Mouse (Mus musculus): ENCODE results near the gene Snd1.

GRCm38 (mm10) chr6:28974498-28974897 is 499.6 kb downstream of the Snd1 start:
- no peak for TF ChIP-seq USF1 (IDR thresholded peaks at IDR 0.05; ENCODE audit: low read depth)
- TF ChIP-seq CTCF (IDR thresholded peaks at IDR 0.05; ENCODE audit: control insufficient read depth, insufficient read depth, insufficient read length), result no peak
- TF ChIP-seq MYOD1 (IDR thresholded peaks at IDR 0.05; ENCODE audit: control insufficient read depth, insufficient read length, low read depth), result no peak
- TF ChIP-seq MYOG (IDR thresholded peaks at IDR 0.05; ENCODE audit: control insufficient read depth, extremely low read depth, insufficient read length), result no peak

Data from C2C12 (cell line).